Mouse (Mus musculus): Measurements from ENCODE around the gene Ms4a4b. TPM values are rescaled to one million over a fixed set of nuclear protein-coding genes. Genes with fewer than 3 reads are reported as not detected.

Gene Ms4a4b
- total and polyA plus RNA-seq, 3 experiments, result not detected

- Histone ChIP-seq H3K36me3 (replicated peaks in 1 of 2; ENCODE audit: control insufficient read depth in 1 of 2, insufficient read depth in 1 of 2, low read length in 1 of 2) (no peaks in the 10 kb centered on the region), H3K27me3 (replicated peaks) (no peaks in the 10 kb centered on the region), H3K27ac (ENCODE audit: insufficient read depth, low read depth) (no peak overlapping the region), H3K4me2 (ENCODE audit: insufficient read depth, low read depth, poor library complexity, severe bottlenecking) (no peak overlapping the region), H3K9ac (ENCODE audit: insufficient read depth, low read depth) (no peak overlapping the region), H3K9me3 (replicated peaks; ENCODE audit: low read length) (no peaks in the 10 kb centered on the region), H3K79me2 (replicated peaks; ENCODE audit: control insufficient read depth, extremely low read depth, insufficient read depth, poor library complexity, severe bottlenecking) (no peaks in the 10 kb centered on the region), H3K4me3 (replicated peaks in 1 of 3; ENCODE audit: low read depth in 2 of 3, low read length in 2 of 3, poor library complexity in 1 of 3) (no peak overlapping the region), H3K4me1 (ENCODE audit: control insufficient read depth in 1 of 2, insufficient read depth in 2 of 2) (peaks cover 9 to 33% of the 10 kb centered on the region in 2 experiments; a peak in 3 of 4 replicates)
- in situ Hi-C loops (cut with MboI; ENCODE audit: low pct_ligation_motif_present, low pct_unique_long_range_greater_than_20kb, low sequenced_read_pairs), result no loop called here
- dilution Hi-C loops (cut with MboI; ENCODE audit: extremely low pct_ligation_motif_present, extremely low pct_unique_long_range_greater_than_20kb, low sequenced_read_pairs), result no loop called here
- TF ChIP-seq UBTF (IDR thresholded peaks at IDR 0.05; ENCODE audit: low read depth, low read length), result no peak
- no peak for TF ChIP-seq MAFK (IDR thresholded peaks at IDR 0.05; ENCODE audit: insufficient replicate concordance, low read length)
- no peak for TF ChIP-seq MAX (IDR thresholded peaks at IDR 0.05; ENCODE audit: low read length)
- TF ChIP-seq BHLHE40 (IDR thresholded peaks at IDR 0.05; ENCODE audit: low read depth, low read length), result no peak
- no peak for TF ChIP-seq JUND (conservative IDR thresholded peaks at IDR 0.05; ENCODE audit: low read depth, low read length)
- no peak for TF ChIP-seq ETS1 (conservative IDR thresholded peaks at IDR 0.05; ENCODE audit: low read depth, low read length)
- TF ChIP-seq POLR2AphosphoS2 (IDR thresholded peaks at IDR 0.05; ENCODE audit: low read depth, low read length), result no peak
- TF ChIP-seq E2F4 (IDR thresholded peaks at IDR 0.05; ENCODE audit: insufficient replicate concordance, low read depth, low read length), result no peak
- no peak for TF ChIP-seq NRF1 (IDR thresholded peaks at IDR 0.05; ENCODE audit: low read depth, low read length)
- no peak for TF ChIP-seq IRF4 (IDR thresholded peaks at IDR 0.05; ENCODE audit: low read depth, low read length)
- no peak for TF ChIP-seq ZNF384 (IDR thresholded peaks at IDR 0.05; ENCODE audit: low read depth, low read length)
- no peak for TF ChIP-seq JUN (IDR thresholded peaks at IDR 0.05; ENCODE audit: insufficient read depth, low read depth, low read length)
- TF ChIP-seq HCFC1 (IDR thresholded peaks at IDR 0.05; ENCODE audit: low read depth, low read length), result no peak
- no peak for DNase-seq (ENCODE audit: extremely low read depth)
Measured at GRCm38 (mm10) chr19:11486599-11486998, 43.2 kb downstream of the Ms4a4b start.

- H3K4me2 ChIP-seq (ENCODE audit: insufficient read depth, low read depth, poor library complexity, severe bottlenecking), result no peak overlapping the region
- dilution Hi-C loops (cut with MboI; ENCODE audit: extremely low pct_ligation_motif_present, extremely low pct_unique_long_range_greater_than_20kb, low sequenced_read_pairs) (no loop called here), in situ Hi-C loops (cut with MboI; ENCODE audit: low pct_ligation_motif_present, low pct_unique_long_range_greater_than_20kb, low sequenced_read_pairs) (no loop called here)
- H3K4me3 ChIP-seq (replicated peaks in 1 of 3; ENCODE audit: low read depth in 2 of 3, low read length in 2 of 3, poor library complexity in 1 of 3), result no peak overlapping the region
- H3K36me3 ChIP-seq (replicated peaks in 1 of 2; ENCODE audit: control insufficient read depth in 1 of 2, insufficient read depth in 1 of 2, low read length in 1 of 2), result no peaks in the 10 kb centered on the region
- peak; percentile 51 for DNase-seq (ENCODE audit: extremely low read depth)
- H3K27ac ChIP-seq (ENCODE audit: insufficient read depth, low read depth), result no peak overlapping the region; the same call in 1 of the 2 replicates
- no peak for TF ChIP-seq MYC (IDR thresholded peaks at IDR 0.05; ENCODE audit: low read depth, low read length)
- 0 out of 2 replicates have a peak, but pooled peaks have one; percentile 8 for TF ChIP-seq IRF4 (IDR thresholded peaks at IDR 0.05; ENCODE audit: low read depth, low read length)
- peak; percentile 15; the same call in 1 of the 2 replicates for TF ChIP-seq ZNF384 (IDR thresholded peaks at IDR 0.05; ENCODE audit: low read depth, low read length)
- no peak for TF ChIP-seq POLR2AphosphoS2 (IDR thresholded peaks at IDR 0.05; ENCODE audit: low read depth, low read length)
- TF ChIP-seq SMC3 (IDR thresholded peaks at IDR 0.05; ENCODE audit: low read depth, low read length), result no peak
- no peaks in the 10 kb centered on the region for H3K27me3 ChIP-seq (replicated peaks)
- no peaks in the 10 kb centered on the region for H3K9me3 ChIP-seq (replicated peaks; ENCODE audit: low read length)
- H3K79me2 ChIP-seq (replicated peaks; ENCODE audit: control insufficient read depth, extremely low read depth, insufficient read depth, poor library complexity, severe bottlenecking), result no peaks in the 10 kb centered on the region
- peaks cover 20 to 49% of the 10 kb centered on the region in 2 experiments; a peak in 3 of 4 replicates for H3K4me1 ChIP-seq (ENCODE audit: control insufficient read depth in 1 of 2, insufficient read depth in 2 of 2)
- no peak overlapping the region for H3K9ac ChIP-seq (ENCODE audit: insufficient read depth, low read depth)
Measured at GRCm38 (mm10) chr19:11491406-11492189, 48.2 kb downstream of the Ms4a4b start.
